Mouse (Mus musculus): ENCODE results near the gene Kcnk3. TPM values are rescaled to one million over a fixed set of nuclear protein-coding genes. Genes with fewer than 3 reads are reported as not detected.

Gene Kcnk3
- 29.9 and 30.3 TPM in 2 replicates for polyA plus RNA-seq (2014; fragmentation: Nextera tagmentation; extraction: Ambion mirVana)

DNA sequence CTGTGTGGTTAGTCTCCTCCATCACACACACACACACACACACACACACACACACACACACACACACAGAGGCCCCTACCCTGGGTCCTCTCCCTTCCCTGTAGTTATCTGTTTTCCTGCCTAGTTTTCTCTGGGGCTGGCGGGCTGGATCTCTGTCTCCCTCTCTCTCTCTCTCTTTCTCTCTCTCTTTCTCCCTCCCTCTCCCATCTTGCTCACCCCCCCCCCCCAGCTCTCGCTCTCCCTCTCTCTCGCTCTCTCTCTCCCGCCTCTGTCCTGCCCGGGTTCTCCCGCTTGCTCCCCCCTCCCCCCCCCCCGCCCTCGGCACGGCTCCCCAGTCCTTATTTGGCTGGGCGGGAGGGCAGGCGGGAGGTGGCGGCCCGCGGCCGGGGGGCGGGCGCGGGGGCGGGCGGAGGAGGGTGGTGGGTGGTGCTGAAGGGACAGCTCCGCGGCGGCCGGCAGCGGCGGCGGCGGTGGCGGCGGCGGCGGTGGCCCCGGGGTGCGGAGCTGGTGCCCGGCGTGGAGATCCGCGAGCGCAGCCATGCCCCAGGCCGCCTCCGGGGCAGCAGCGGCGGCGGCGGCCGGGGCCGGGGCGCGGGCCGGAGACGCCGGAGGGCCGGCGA lies at the start of gene Kcnk3:
Kcnk3 (plus strand) TSS at position 490 of the 620 bp plus-strand sequence.
- peak within 1 kb of the TSS; percentile 84 for H3K27ac ChIP-seq (ENCODE audit: low read depth)
- DNase-seq, result peak; percentile 84
- WGBS, result under 1% methylated on average over 38 of the region's 54 CpGs

DNA sequence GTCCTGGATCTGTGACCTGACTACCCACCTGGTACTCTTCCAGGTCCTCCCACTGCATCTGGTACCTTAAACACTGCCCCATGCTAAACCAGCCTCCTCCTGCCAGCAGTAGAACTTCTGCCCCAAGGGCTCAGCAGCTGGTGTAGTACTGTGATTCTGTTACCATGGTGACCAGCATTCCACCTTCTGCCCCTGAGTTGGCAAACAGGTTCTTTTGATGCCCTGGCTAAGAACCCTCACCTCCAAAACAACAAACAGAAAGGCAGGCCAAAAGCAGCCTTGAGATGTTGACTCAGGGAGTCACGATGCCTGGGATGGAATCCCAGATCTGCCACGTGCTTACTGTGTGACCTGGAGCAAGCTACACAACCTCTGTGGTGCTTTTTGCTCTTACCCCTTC lies 42.3 kb upstream of the Kcnk3 start, which contains the start of gene Cib4:
Cib4 (minus strand) TSS at position 139 of the 400 bp plus-strand sequence.
- no peaks in the 10 kb centered on the region for H3K9me3 ChIP-seq (ENCODE audit: low read depth, low read length)
- H3K27me3 ChIP-seq (ENCODE audit: insufficient read depth, low read length), result no peaks in the 10 kb centered on the region
- no peak for TF ChIP-seq CTCF (IDR thresholded peaks at IDR 0.05; ENCODE audit: low read depth)
- 29% methylated on average over 2 of the region's 2 CpGs for WGBS
- ATAC-seq (ENCODE audit: insufficient read depth), result peak; percentile 54
- H3K4me2 ChIP-seq, result no peak within 1 kb of the TSS
- H3K4me1 ChIP-seq (ENCODE audit: insufficient read depth), result no peaks in the 10 kb centered on the region
- H3K4me3 ChIP-seq (ENCODE audit: low read depth, low read length), result no peak within 1 kb of the TSS
- peak; percentile 65 for DNase-seq
- no peaks in the 10 kb centered on the region for H3K36me3 ChIP-seq (ENCODE audit: insufficient read depth)
- no peak within 1 kb of the TSS for H3K27ac ChIP-seq (ENCODE audit: low read depth)
- H3K9ac ChIP-seq, result no peak within 1 kb of the TSS

More for the DNA sequence above, at the start of gene Kcnk3:
- TF ChIP-seq CTCF (IDR thresholded peaks at IDR 0.05; ENCODE audit: low read depth), result no peak
- H3K4me1 ChIP-seq (ENCODE audit: insufficient read depth), result peaks cover 6% of the 10 kb centered on the region; the same call in 1 of the 2 replicates
- H3K9ac ChIP-seq, result peak within 1 kb of the TSS; percentile 50
- peak; percentile 76 for ATAC-seq (ENCODE audit: insufficient read depth)
- peak within 1 kb of the TSS; percentile 82 for H3K4me2 ChIP-seq
- H3K27me3 ChIP-seq (ENCODE audit: insufficient read depth, low read length), result peaks cover 20% of the 10 kb centered on the region
- peak within 1 kb of the TSS; percentile 58 for H3K4me3 ChIP-seq (ENCODE audit: low read depth, low read length)
- no peaks in the 10 kb centered on the region for H3K9me3 ChIP-seq (ENCODE audit: low read depth, low read length)
- no peaks in the 10 kb centered on the region for H3K36me3 ChIP-seq (ENCODE audit: insufficient read depth)

GRCm38 (mm10) chr5:30548681-30549080 lies 39.3 kb upstream of the Kcnk3 start:
- ATAC-seq (ENCODE audit: insufficient read depth) (no peak), DNase-seq (no peak)
- no peaks in the 10 kb centered on the region for H3K36me3 ChIP-seq (ENCODE audit: insufficient read depth)
- H3K27me3 ChIP-seq (ENCODE audit: insufficient read depth, low read length), result no peaks in the 10 kb centered on the region
- WGBS, result 45% methylated on average over 2 of the region's 2 CpGs
- no peaks in the 10 kb centered on the region for H3K4me1 ChIP-seq (ENCODE audit: insufficient read depth)
- TF ChIP-seq CTCF (IDR thresholded peaks at IDR 0.05; ENCODE audit: low read depth), result no peak
- H3K27ac ChIP-seq (ENCODE audit: low read depth), result no peak overlapping the region
- H3K4me2 ChIP-seq, result no peak overlapping the region
- no peak overlapping the region for H3K4me3 ChIP-seq (ENCODE audit: low read depth, low read length)
- H3K9me3 ChIP-seq (ENCODE audit: low read depth, low read length), result no peaks in the 10 kb centered on the region
- no peak overlapping the region for H3K9ac ChIP-seq

DNA sequence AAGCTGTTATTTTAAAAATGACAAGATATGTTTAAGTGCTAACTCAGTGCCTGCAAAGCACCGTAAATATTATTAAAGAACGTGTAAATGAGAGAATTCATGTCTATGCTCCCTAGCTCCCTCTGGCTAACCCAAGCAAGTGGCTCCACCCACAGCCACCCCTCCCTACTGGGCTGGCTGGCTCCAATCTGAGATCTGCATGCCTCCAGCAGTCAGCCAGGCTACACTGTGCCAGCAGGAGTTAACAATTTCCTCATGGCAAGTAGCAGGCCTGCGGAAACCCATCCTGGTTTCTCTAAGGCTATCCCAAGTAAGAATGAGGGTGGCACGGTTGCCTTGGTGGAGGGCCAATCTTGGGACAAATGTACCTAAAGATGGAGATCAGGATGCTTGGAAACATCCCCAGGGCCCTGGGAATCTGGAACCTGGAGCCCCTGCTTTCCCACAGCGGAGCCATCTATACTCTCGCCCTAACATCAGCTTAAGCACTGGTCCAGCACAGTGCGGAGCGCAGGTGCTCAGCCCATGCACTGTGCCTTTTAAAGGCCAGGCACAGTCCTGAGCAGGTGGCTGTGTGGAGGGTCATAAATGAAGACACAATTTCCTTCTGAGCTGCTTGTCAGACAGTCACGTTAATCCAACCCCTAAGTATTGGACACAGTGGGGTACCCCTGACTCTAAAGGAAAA lies 37.5 kb upstream of the Kcnk3 start:
- H3K36me3 ChIP-seq (ENCODE audit: insufficient read depth), result no peaks in the 10 kb centered on the region
- DNase-seq, result peak; percentile 66
- 61% methylated on average over 9 of the region's 9 CpGs for WGBS

GRCm38 (mm10) chr5:30551022-30551638 lies 36.8 kb upstream of the Kcnk3 start:
- H3K4me3 ChIP-seq (ENCODE audit: low read depth, low read length), result no peak overlapping the region
- no peak overlapping the region for H3K9ac ChIP-seq
- 78% methylated on average over 8 of the region's 8 CpGs for WGBS
- no peak overlapping the region for H3K27ac ChIP-seq (ENCODE audit: low read depth)
- no peak for TF ChIP-seq CTCF (IDR thresholded peaks at IDR 0.05; ENCODE audit: low read depth)
- H3K4me1 ChIP-seq (ENCODE audit: insufficient read depth), result peaks cover 6% of the 10 kb centered on the region; the same call in 1 of the 2 replicates
- DNase-seq (no peak), ATAC-seq (ENCODE audit: insufficient read depth) (no peak)
- no peak overlapping the region for H3K4me2 ChIP-seq
- H3K9me3 ChIP-seq (ENCODE audit: low read depth, low read length), result no peaks in the 10 kb centered on the region
- no peaks in the 10 kb centered on the region for H3K36me3 ChIP-seq (ENCODE audit: insufficient read depth)
- H3K27me3 ChIP-seq (ENCODE audit: insufficient read depth, low read length), result no peaks in the 10 kb centered on the region

More for the DNA sequence above, 37.5 kb upstream of the Kcnk3 start:
- Histone ChIP-seq H3K4me2 (no peak overlapping the region), H3K9ac (no peak overlapping the region), H3K4me1 (ENCODE audit: insufficient read depth) (0 out of 2 replicates have a peak, but pooled peaks cover 3% of the 10 kb centered on the region), H3K9me3 (ENCODE audit: low read depth, low read length) (no peaks in the 10 kb centered on the region), H3K27me3 (ENCODE audit: insufficient read depth, low read length) (no peaks in the 10 kb centered on the region), H3K4me3 (ENCODE audit: low read depth, low read length) (no peak overlapping the region), H3K27ac (ENCODE audit: low read depth) (no peak overlapping the region)
- TF ChIP-seq CTCF (IDR thresholded peaks at IDR 0.05; ENCODE audit: low read depth), result 0 out of 2 replicates have a peak, but pooled peaks have one; percentile 19
- peak; percentile 57; the same call in 1 of the 2 replicates for ATAC-seq (ENCODE audit: insufficient read depth)

- TF ChIP-seq CTCF (IDR thresholded peaks at IDR 0.05; ENCODE audit: low read depth), result no peak
- 62% methylated on average over 6 of the region's 6 CpGs for WGBS
- peaks cover 14% of the 10 kb centered on the region; the same call in 1 of the 2 replicates for H3K4me1 ChIP-seq (ENCODE audit: insufficient read depth)
- no peaks in the 10 kb centered on the region for H3K27me3 ChIP-seq (ENCODE audit: insufficient read depth, low read length)
- ATAC-seq (ENCODE audit: insufficient read depth) (no peak), DNase-seq (peak; percentile 53)
- H3K4me2 ChIP-seq, result no peak overlapping the region
- no peaks in the 10 kb centered on the region for H3K36me3 ChIP-seq (ENCODE audit: insufficient read depth)
- no peak overlapping the region for H3K27ac ChIP-seq (ENCODE audit: low read depth)
- H3K9ac ChIP-seq, result no peak overlapping the region
- no peak overlapping the region for H3K4me3 ChIP-seq (ENCODE audit: low read depth, low read length)
- H3K9me3 ChIP-seq (ENCODE audit: low read depth, low read length), result no peaks in the 10 kb centered on the region
Observed at GRCm38 (mm10) chr5:30552006-30552405, 36.0 kb upstream of the Kcnk3 start.

DNA sequence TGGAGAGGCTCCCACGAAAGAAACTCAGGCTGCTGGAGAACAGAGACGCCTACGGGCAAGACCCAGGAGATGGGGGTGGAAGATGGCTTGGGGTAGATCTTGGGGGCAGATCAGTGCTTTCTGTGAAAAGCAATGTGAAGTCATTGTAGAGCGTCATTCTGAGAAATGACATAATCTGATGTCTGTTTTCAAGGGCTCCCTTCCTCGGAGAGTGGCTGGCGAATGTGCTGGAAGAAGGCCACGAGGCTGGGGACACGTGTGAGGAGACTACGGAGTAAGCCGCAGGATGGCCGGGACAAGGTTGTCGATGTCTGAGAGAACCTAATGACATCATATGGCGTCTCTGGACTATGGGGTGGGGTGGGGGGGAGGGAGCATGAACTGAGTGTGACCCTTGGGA lies 34.0 kb upstream of the Kcnk3 start:
- no peak overlapping the region for H3K4me2 ChIP-seq
- peaks cover 14% of the 10 kb centered on the region; the same call in 1 of the 2 replicates for H3K4me1 ChIP-seq (ENCODE audit: insufficient read depth)
- TF ChIP-seq CTCF (IDR thresholded peaks at IDR 0.05; ENCODE audit: low read depth), result no peak
- no peaks in the 10 kb centered on the region for H3K36me3 ChIP-seq (ENCODE audit: insufficient read depth)
- H3K9me3 ChIP-seq (ENCODE audit: low read depth, low read length), result no peaks in the 10 kb centered on the region
- H3K9ac ChIP-seq, result no peak overlapping the region
- H3K27me3 ChIP-seq (ENCODE audit: insufficient read depth, low read length), result no peaks in the 10 kb centered on the region
- WGBS, result 77% methylated on average over 13 of the region's 13 CpGs
- H3K4me3 ChIP-seq (ENCODE audit: low read depth, low read length), result no peak overlapping the region
- ATAC-seq (ENCODE audit: insufficient read depth) (no peak), DNase-seq (no peak)
- no peak overlapping the region for H3K27ac ChIP-seq (ENCODE audit: low read depth)
